Mouse (Mus musculus) megakaryocyte, embryonic 14.5 days (primary cell): Measurements from ENCODE around the gene Frmd7.

Experiments
- FLI1 ChIP-seq: IDR thresholded peaks from 2 replicates; pipeline ENCODE4 v1.6.1; 2012; ENCODE audit warnings: low read length, inconsistent platforms, mixed read lengths
- GATA1 ChIP-seq: IDR thresholded peaks from 3 replicates; pipeline ENCODE4 v1.6.1; 2012; ENCODE audit warnings: mixed read lengths, low read length, inconsistent platforms, borderline replicate concordance

GRCm38 (mm10) chrX:50918754-50919153, 23.8 kb downstream of the Frmd7 start:
- no peak for TF ChIP-seq FLI1
- no peak for TF ChIP-seq GATA1
